ENCODE assay signal across 8 mouse cellular contexts in genomic region chr2:26571826-26572225, GRCm38 (mm10). TPM values are rescaled to one million over a fixed set of nuclear protein-coding genes. Genes with fewer than 3 reads are reported as not detected.
DNase-seq lines count a peak whose midpoint lies in the region; ATAC-seq and TF ChIP-seq lines count a peak whose summit lies in the region.

No protein-coding gene starts in this region.

- H3K4me1 ChIP-seq in hindbrain, embryonic 10.5 days (replicated peaks) = peaks cover 58% of the 10 kb centered on the region
- peaks cover 19% of the 10 kb centered on the region for H3K4me1 ChIP-seq in hindbrain, embryonic 12.5 days
- peaks cover 18% of the 10 kb centered on the region for H3K4me1 ChIP-seq in kidney, postnatal 0 days (replicated peaks; ENCODE audit: insufficient read depth, low read length)

- no peak overlapping the region for H3K4me2 ChIP-seq in hindbrain, embryonic 12.5 days (replicated peaks)
- H3K4me2 ChIP-seq in kidney, postnatal 0 days (ENCODE audit: low read length) = peak overlapping the region; percentile 15; the same call in 1 of the 2 replicates

- intact Hi-C loops in left cerebral cortex, postnatal 36 days (cut with DNase I) = no loop called here

- no peak overlapping the region for H3K4me3 ChIP-seq in hindbrain, embryonic 10.5 days
- no peak overlapping the region for H3K4me3 ChIP-seq in hindbrain, embryonic 12.5 days
- H3K4me3 ChIP-seq in kidney, postnatal 0 days (replicated peaks; ENCODE audit: low read depth, low read length) = no peak overlapping the region

- no peak overlapping the region for H3K9ac ChIP-seq in hindbrain, embryonic 12.5 days
- H3K9ac ChIP-seq in kidney, postnatal 0 days (ENCODE audit: low read depth, low read length) = 0 out of 2 replicates have a peak overlapping the region, but pooled peaks have one; percentile 19

- H3K9me3 ChIP-seq in hindbrain, embryonic 10.5 days = no peaks in the 10 kb centered on the region
- no peaks in the 10 kb centered on the region for H3K9me3 ChIP-seq in hindbrain, embryonic 12.5 days (replicated peaks)
- H3K9me3 ChIP-seq in kidney, postnatal 0 days (replicated peaks; ENCODE audit: low read length) = no peaks in the 10 kb centered on the region

- H3K27ac ChIP-seq in hindbrain, embryonic 10.5 days = peak overlapping the region; percentile 67
- H3K27ac ChIP-seq in hindbrain, embryonic 12.5 days = no peak overlapping the region
- peak overlapping the region; percentile 82 for H3K27ac ChIP-seq in kidney, postnatal 0 days

- no peaks in the 10 kb centered on the region for H3K36me3 ChIP-seq in hindbrain, embryonic 10.5 days
- no peaks in the 10 kb centered on the region for H3K36me3 ChIP-seq in hindbrain, embryonic 12.5 days
- H3K36me3 ChIP-seq in kidney, postnatal 0 days (ENCODE audit: insufficient read depth, low read length) = no peaks in the 10 kb centered on the region

- DNase-seq in hindbrain, embryonic 10.5 days (ENCODE audit: low spot score) = no peak
- DNase-seq in heart, adult 8-10 months (ENCODE audit: low spot score) = peak; percentile 81
- DNase-seq in kidney, postnatal 0 days (ENCODE audit: low spot score) = peak; percentile 68
- peak; percentile 85 for DNase-seq in lung, postnatal 25 days (ENCODE audit: low spot score)
- no peak for DNase-seq in left cerebral cortex, postnatal 36 days (ENCODE audit: low spot score in 2 of 2)
- no peak for DNase-seq in layer of hippocampus, adult 18-20 months (ENCODE audit: low spot score in 2 of 2)
- no peak for DNase-seq in MN1 (ENCODE audit: low spot score)

- no peaks in the 10 kb centered on the region for H3K27me3 ChIP-seq in hindbrain, embryonic 10.5 days (ENCODE audit: insufficient read depth, poor library complexity, severe bottlenecking)
- H3K27me3 ChIP-seq in hindbrain, embryonic 12.5 days = no peaks in the 10 kb centered on the region
- no peaks in the 10 kb centered on the region for H3K27me3 ChIP-seq in kidney, postnatal 0 days (ENCODE audit: insufficient read depth, low read length)

- no peak for ATAC-seq in hindbrain, embryonic 12.5 days (ENCODE audit: low FRiP score)
- no peak for ATAC-seq in kidney, postnatal 0 days (replicated peaks; ENCODE audit: low FRiP score, low read depth)

- no peak for TF ChIP-seq CTCF in kidney, postnatal 0 days (IDR thresholded peaks at IDR 0.05; ENCODE audit: low read depth)

- WGBS in hindbrain, embryonic 10.5 days = 70% methylated on average over 5 of the region's 5 CpGs
- WGBS in hindbrain, embryonic 12.5 days = 67% methylated on average over 5 of the region's 5 CpGs
- WGBS in kidney, postnatal 0 days = 62% methylated on average over 5 of the region's 5 CpGs

RNA-seq across cellular contexts. Expression of gene Egfl7, which starts 8.0 kb away (rescaled TPM):
- 78.3 and 101 TPM in 2 replicates for polyA plus RNA-seq in hindbrain, embryonic 10.5 days (2016; fragmentation: Nextera tagmentation; extraction: Ambion mirVana)
- 61.4 and 72.1 TPM in 2 replicates for polyA plus RNA-seq in hindbrain, embryonic 12.5 days (2016; fragmentation: Nextera tagmentation; extraction: Ambion mirVana)
- total RNA-seq in heart, adult 8-10 months (2022) = 100 to 1,000 TPM; 122 to 172 (median 148) TPM
- polyA plus RNA-seq in kidney, postnatal 0 days (2015; fragmentation: Nextera tagmentation; extraction: Ambion mirVana) = 199 and 211 TPM in 2 replicates
- total RNA-seq in left cerebral cortex, postnatal 36 days (2021) = 10 to 100 TPM; 61.6 to 85.2 TPM
- 10 to 100 TPM; 53.5 to 59.7 TPM for total RNA-seq in layer of hippocampus, adult 18-20 months (2021)

RNA-seq across cellular contexts. Expression of gene Gm20532, which starts 14.6 kb away (rescaled TPM):
- not detected in 2 replicates for polyA plus RNA-seq in hindbrain, embryonic 10.5 days (2016; fragmentation: Nextera tagmentation; extraction: Ambion mirVana)
- not detected in 2 replicates for polyA plus RNA-seq in hindbrain, embryonic 12.5 days (2016; fragmentation: Nextera tagmentation; extraction: Ambion mirVana)
- not detected for total RNA-seq in heart, adult 8-10 months (2022)
- polyA plus RNA-seq in kidney, postnatal 0 days (2015; fragmentation: Nextera tagmentation; extraction: Ambion mirVana) = not detected in 2 replicates
- total RNA-seq in left cerebral cortex, postnatal 36 days (2021) = not detected
- not detected for total RNA-seq in layer of hippocampus, adult 18-20 months (2021)

RNA-seq across cellular contexts. Expression of gene Agpat2, which starts 32.4 kb away (rescaled TPM):
- 12.3 and 13.5 TPM in 2 replicates for polyA plus RNA-seq in hindbrain, embryonic 10.5 days (2016; fragmentation: Nextera tagmentation; extraction: Ambion mirVana)
- polyA plus RNA-seq in hindbrain, embryonic 12.5 days (2016; fragmentation: Nextera tagmentation; extraction: Ambion mirVana) = 11.7 and 13.1 TPM in 2 replicates
- 10 to 100 TPM; 51.1 to 65.9 (median 60.8) TPM for total RNA-seq in heart, adult 8-10 months (2022)
- polyA plus RNA-seq in kidney, postnatal 0 days (2015; fragmentation: Nextera tagmentation; extraction: Ambion mirVana) = 53.8 and 57.1 TPM in 2 replicates
- total RNA-seq in left cerebral cortex, postnatal 36 days (2021) = 1 to 10 TPM; 1.5 to 1.6 TPM
- total RNA-seq in layer of hippocampus, adult 18-20 months (2021) = 1 to 10 TPM; 2.1 to 2.5 TPM

RNA-seq across cellular contexts. Expression of gene Notch1, which starts 55.4 kb away (rescaled TPM):
- polyA plus RNA-seq in hindbrain, embryonic 10.5 days (2016; fragmentation: Nextera tagmentation; extraction: Ambion mirVana) = 39.1 and 46.4 TPM in 2 replicates
- polyA plus RNA-seq in hindbrain, embryonic 12.5 days (2016; fragmentation: Nextera tagmentation; extraction: Ambion mirVana) = 38.0 and 41.0 TPM in 2 replicates
- total RNA-seq in heart, adult 8-10 months (2022) = 10 to 100 TPM; 22.2 to 36.5 (median 29.1) TPM
- polyA plus RNA-seq in kidney, postnatal 0 days (2015; fragmentation: Nextera tagmentation; extraction: Ambion mirVana) = 12.1 and 12.9 TPM in 2 replicates
- 10 to 100 TPM; 24.5 to 28.5 TPM for total RNA-seq in left cerebral cortex, postnatal 36 days (2021)
- 10 to 100 TPM; 26.4 to 26.9 TPM for total RNA-seq in layer of hippocampus, adult 18-20 months (2021)

RNA-seq across cellular contexts. Expression of gene Fam69b, which starts 56.4 kb away (rescaled TPM):
- 32.8 and 48.5 TPM in 2 replicates for polyA plus RNA-seq in hindbrain, embryonic 10.5 days (2016; fragmentation: Nextera tagmentation; extraction: Ambion mirVana)
- polyA plus RNA-seq in hindbrain, embryonic 12.5 days (2016; fragmentation: Nextera tagmentation; extraction: Ambion mirVana) = 70.1 and 73.7 TPM in 2 replicates
- 10 to 100 TPM; 15.0 to 26.6 (median 20.9) TPM for total RNA-seq in heart, adult 8-10 months (2022)
- polyA plus RNA-seq in kidney, postnatal 0 days (2015; fragmentation: Nextera tagmentation; extraction: Ambion mirVana) = 27.3 and 29.5 TPM in 2 replicates
- total RNA-seq in left cerebral cortex, postnatal 36 days (2021) = 10 to 100 TPM; 69.1 to 81.4 TPM
- 10 to 100 TPM; 67.9 to 72.8 TPM for total RNA-seq in layer of hippocampus, adult 18-20 months (2021)

Comparison
In these comparisons a context has a peak if more than half of its experiments do, and no peak if none do; other contexts are left out.
1. DNase-seq: peak in heart, adult 8-10 months (single experiment), kidney, postnatal 0 days (single experiment) and lung, postnatal 25 days (single experiment); none in hindbrain, embryonic 10.5 days (single experiment), left cerebral cortex, postnatal 36 days (0 of 2), layer of hippocampus, adult 18-20 months (0 of 2) and MN1 (single experiment).
2. RNA of gene Agpat2, which starts 32.4 kb away (total RNA-seq): 51.1 to 65.9 TPM in heart, adult 8-10 months; 2.1 to 2.5 TPM in layer of hippocampus, adult 18-20 months and 1.5 to 1.6 TPM in left cerebral cortex, postnatal 36 days; every median in the first group is over 10 times any median in the second.